Mouse (Mus musculus) MEL (cell line): ENCODE data around the gene Spag9. TPM values are rescaled to one million over a fixed set of nuclear protein-coding genes. Genes with fewer than 3 reads are reported as not detected.

Source experiments
- DNase-seq: peaks from one replicate; pipeline ENCODE4 v3.0.0; 2011; ENCODE audit warnings: low read depth, low spot score
- H3K27ac ChIP-seq: 2 replicates; pipeline ENCODE4 v1.5.1; 2012; ENCODE audit warnings: low read depth, mild to moderate bottlenecking, control low read depth, low read length, moderate library complexity; ENCODE audit not compliant: control insufficient read depth
- H3K27me3 ChIP-seq, 2 experiments: fragments of 150-350 bp in 1 of 2; sonication (generic) in 1 of 2; 2 replicates each; pipeline ENCODE4 v1.6.1; 2012; ENCODE audit warnings: low read length in 2 of 2, mild to moderate bottlenecking in 2 of 2, improper control_type of control experiment in 1 of 2, moderate library complexity in 1 of 2; ENCODE audit not compliant: insufficient read depth in 2 of 2, control insufficient read depth in 1 of 2
- H3K36me3 ChIP-seq, 2 experiments: 2 replicates each; pipeline ENCODE4 v1.6.1; 2012 to 2014; ENCODE audit warnings: low read length in 2 of 2, improper control_type of control experiment in 1 of 2, inconsistent platforms in 1 of 2, mild to moderate bottlenecking in 1 of 2; ENCODE audit not compliant: insufficient read depth in 2 of 2, control insufficient read depth in 1 of 2
- H3K4me1 ChIP-seq, 2 experiments: fragments of 150-350 bp in 1 of 2; sonication (generic) in 1 of 2; 2 replicates each; pipeline ENCODE4 v1.6.1; 2012; ENCODE audit warnings: low read length in 2 of 2, improper control_type of control experiment in 1 of 2, mild to moderate bottlenecking in 1 of 2; ENCODE audit not compliant: insufficient read depth in 2 of 2, control insufficient read depth in 1 of 2
- H3K4me3 ChIP-seq, 2 experiments: fragments of 150-350 bp in 1 of 2; sonication (generic) in 1 of 2; 2 replicates each; pipeline ENCODE4 v1.5.1; 2012; ENCODE audit warnings: low read depth in 2 of 2, low read length in 2 of 2, mild to moderate bottlenecking in 2 of 2, moderate library complexity in 2 of 2, control low read depth in 1 of 2, improper control_type of control experiment in 1 of 2; ENCODE audit not compliant: control insufficient read depth in 1 of 2, insufficient read depth in 1 of 2
- H3K79me2 ChIP-seq: 2 replicates; pipeline ENCODE4 v1.6.1; 2012; ENCODE audit warnings: mild to moderate bottlenecking, low read length, moderate library complexity; ENCODE audit not compliant: control insufficient read depth, poor library complexity, insufficient read depth
- H3K9ac ChIP-seq: 2 replicates; pipeline ENCODE4 v1.6.1; 2012; ENCODE audit warnings: low read depth, mild to moderate bottlenecking, control low read depth, low read length, moderate library complexity; ENCODE audit not compliant: control insufficient read depth, poor library complexity, severe bottlenecking
- H3K9me3 ChIP-seq: fragments of 150-350 bp; sonication (generic); replicated peaks from 2 replicates; pipeline ENCODE4 v1.6.1; 2012; ENCODE audit warnings: mild to moderate bottlenecking, low read length, improper control_type of control experiment, moderate library complexity; ENCODE audit not compliant: insufficient read depth
- BHLHE40 ChIP-seq: IDR thresholded peaks from 2 replicates; pipeline ENCODE4 v1.6.1; 2012; ENCODE audit warnings: low read depth, mild to moderate bottlenecking, inconsistent platforms, low read length, improper control_type of control experiment, borderline replicate concordance
- CHD1 ChIP-seq: IDR thresholded peaks from 2 replicates; pipeline ENCODE4 v1.6.1; 2012; ENCODE audit warnings: low read depth, mild to moderate bottlenecking, inconsistent platforms, low read length, improper control_type of control experiment
- E2F4 ChIP-seq: IDR thresholded peaks from 2 replicates; pipeline ENCODE4 v1.6.1; 2011; ENCODE audit warnings: low read depth, low read length, improper control_type of control experiment, borderline replicate concordance
- ELF1 ChIP-seq: IDR thresholded peaks from 2 replicates; pipeline ENCODE4 v1.6.1; 2014; ENCODE audit warnings: low read depth, mild to moderate bottlenecking, inconsistent platforms, low read length, improper control_type of control experiment, moderate library complexity
- ETS1 ChIP-seq: IDR thresholded peaks from 2 replicates; pipeline ENCODE4 v1.6.1; 2012; ENCODE audit warnings: low read depth, mild to moderate bottlenecking, inconsistent platforms, low read length, improper control_type of control experiment, moderate library complexity
- GABPA ChIP-seq: IDR thresholded peaks from 2 replicates; pipeline ENCODE4 v1.6.1; 2012; ENCODE audit warnings: low read depth, mild to moderate bottlenecking, inconsistent platforms, low read length, improper control_type of control experiment, moderate library complexity
- GATA1 ChIP-seq: IDR thresholded peaks from 2 replicates; pipeline ENCODE4 v1.6.1; 2011; ENCODE audit warnings: low read depth, low read length, improper control_type of control experiment
- KAT2A ChIP-seq: conservative IDR thresholded peaks from 2 replicates; pipeline ENCODE4 v1.6.1; 2012; ENCODE audit warnings: low read depth, low read length, improper control_type of control experiment, inconsistent platforms
- MAFK ChIP-seq: IDR thresholded peaks from 2 replicates; pipeline ENCODE4 v1.6.1; 2011; ENCODE audit warnings: low read depth, mild to moderate bottlenecking, low read length, improper control_type of control experiment, borderline replicate concordance
- MAX ChIP-seq: IDR thresholded peaks from 2 replicates; pipeline ENCODE4 v1.6.1; 2011; ENCODE audit warnings: low read length, improper control_type of control experiment
- MAZ ChIP-seq: IDR thresholded peaks from 2 replicates; pipeline ENCODE4 v1.6.1; 2012; ENCODE audit warnings: low read depth, mild to moderate bottlenecking, inconsistent platforms, low read length, improper control_type of control experiment
- MEF2A ChIP-seq: IDR thresholded peaks from 2 replicates; pipeline ENCODE4 v1.6.1; 2014; ENCODE audit warnings: low read depth, mild to moderate bottlenecking, inconsistent platforms, low read length, improper control_type of control experiment; ENCODE audit not compliant: poor library complexity, insufficient replicate concordance, severe bottlenecking; ENCODE audit errors: extremely low read depth
- MXI1 ChIP-seq: IDR thresholded peaks from 2 replicates; pipeline ENCODE4 v1.6.1; 2011; ENCODE audit warnings: mild to moderate bottlenecking, low read depth, low read length, improper control_type of control experiment
- NELFE ChIP-seq: IDR thresholded peaks from 2 replicates; pipeline ENCODE4 v1.6.1; 2011; ENCODE audit warnings: low read depth, low read length, improper control_type of control experiment
- POLR2A ChIP-seq, 2 experiments: IDR thresholded peaks; 2 replicates each; pipeline ENCODE4 v1.6.1; 2011 to 2012; ENCODE audit warnings: low read length in 2 of 2, mild to moderate bottlenecking in 2 of 2, control low read depth in 1 of 2, improper control_type of control experiment in 1 of 2, low read depth in 1 of 2, moderate library complexity in 1 of 2; ENCODE audit not compliant: control insufficient read depth in 1 of 2, insufficient read depth in 1 of 2, poor library complexity in 1 of 2
- POLR2AphosphoS5 ChIP-seq: IDR thresholded peaks from 2 replicates; pipeline ENCODE4 v1.6.1; 2012; ENCODE audit warnings: low read depth, borderline replicate concordance, mild to moderate bottlenecking, inconsistent platforms, low read length, moderate library complexity, mixed read lengths
- RAD21 ChIP-seq: IDR thresholded peaks from 2 replicates; pipeline ENCODE4 v1.6.1; 2011; ENCODE audit warnings: mild to moderate bottlenecking, low read depth, low read length, improper control_type of control experiment
- SIN3A ChIP-seq: IDR thresholded peaks from 2 replicates; pipeline ENCODE4 v1.6.1; 2012; ENCODE audit warnings: low read length, improper control_type of control experiment, inconsistent platforms
- UBTF ChIP-seq: IDR thresholded peaks from 2 replicates; pipeline ENCODE4 v1.6.1; 2012; ENCODE audit warnings: low read depth, mild to moderate bottlenecking, inconsistent platforms, low read length, improper control_type of control experiment, moderate library complexity, borderline replicate concordance; ENCODE audit not compliant: insufficient read depth
- USF1 ChIP-seq: IDR thresholded peaks from 2 replicates; pipeline ENCODE4 v1.6.1; 2014; ENCODE audit warnings: low read depth, mild to moderate bottlenecking, inconsistent platforms, low read length, improper control_type of control experiment, moderate library complexity
- USF2 ChIP-seq, 2 experiments: IDR thresholded peaks; 2 replicates each; pipeline ENCODE4 v1.6.1; 2011 to 2012; ENCODE audit warnings: improper control_type of control experiment in 2 of 2, low read length in 2 of 2, borderline replicate concordance in 1 of 2, inconsistent platforms in 1 of 2, low read depth in 1 of 2, mild to moderate bottlenecking in 1 of 2; ENCODE audit not compliant: insufficient read depth in 1 of 2
- ZC3H11A ChIP-seq: IDR thresholded peaks from 2 replicates; pipeline ENCODE4 v1.6.1; 2012; ENCODE audit warnings: low read depth, mild to moderate bottlenecking, inconsistent platforms, low read length, improper control_type of control experiment
- ZKSCAN1 ChIP-seq: IDR thresholded peaks from 2 replicates; pipeline ENCODE4 v1.6.1; 2012; ENCODE audit warnings: low read depth, mild to moderate bottlenecking, inconsistent platforms, low read length, improper control_type of control experiment, moderate library complexity
- polyA plus RNA-seq, 2 experiments: library from polyadenylated mRNA; stranded (reverse) in 1 of 2; unstranded in 1 of 2; fragments of >175 nt in 1 of 2; fragments of >200 nt in 1 of 2; gene quantifications; 2 replicates each; pipeline versions ENCODE4 v1.2.1 to v1.2.4; 2012; ENCODE audit warnings: low replicate concordance in 2 of 2, low read depth in 1 of 2; ENCODE audit not compliant: insufficient read length in 2 of 2, insufficient read depth in 1 of 2, missing spikeins in 1 of 2
- total RNA-seq: library from RNA; depleted of rRNA; stranded (reverse); fragments of 300-350 nt; gene quantifications from 2 replicates; pipeline ENCODE4 v1.2.3, GENCODE M21; 2012

Spag9 gene
- total and polyA plus RNA-seq, 3 experiments: 18.9 to 279 (median 20.6) TPM

DNA sequence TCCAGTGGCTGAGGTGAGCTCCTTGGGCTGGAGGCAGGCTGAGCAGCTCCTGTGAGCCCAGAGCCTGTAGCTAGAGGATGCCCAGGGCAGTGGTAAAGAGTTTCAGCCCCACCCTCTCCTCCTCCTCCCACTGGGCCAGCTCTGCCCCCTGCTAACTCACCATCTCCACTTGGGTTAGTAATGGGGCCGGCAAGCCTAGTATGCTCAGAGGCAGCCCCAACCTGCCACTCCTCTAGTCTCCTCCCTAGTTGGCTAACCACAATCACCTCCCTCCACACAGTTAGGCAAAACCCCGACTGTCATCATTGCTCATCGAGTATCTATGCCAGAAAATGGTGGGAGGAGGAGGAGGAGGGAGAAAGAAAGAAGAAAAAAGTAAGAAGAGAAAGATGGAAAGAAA lies 145.7 kb downstream of the Spag9 start:
- Histone ChIP-seq H3K9ac (no peak overlapping the region), H3K27ac (no peak overlapping the region), H3K27me3 (peaks cover 10 to 15% of the 10 kb centered on the region in 2 experiments), H3K4me1 (no peaks in the 10 kb centered on the region), H3K79me2 (no peaks in the 10 kb centered on the region), H3K4me3 (no peak overlapping the region), H3K36me3 (no peaks in the 10 kb centered on the region), H3K9me3 (no peaks in the 10 kb centered on the region)
- TF ChIP-seq USF2 (IDR thresholded peaks at IDR 0.05; ENCODE audit: borderline replicate concordance in 1 of 2, insufficient read depth in 1 of 2, low read depth in 1 of 2, low read length in 2 of 2) (no peak), MAX (no peak), MEF2A (no peak), RAD21 (no peak), KAT2A (no peak), E2F4 (no peak)
- peak; percentile 25 for DNase-seq

DNA sequence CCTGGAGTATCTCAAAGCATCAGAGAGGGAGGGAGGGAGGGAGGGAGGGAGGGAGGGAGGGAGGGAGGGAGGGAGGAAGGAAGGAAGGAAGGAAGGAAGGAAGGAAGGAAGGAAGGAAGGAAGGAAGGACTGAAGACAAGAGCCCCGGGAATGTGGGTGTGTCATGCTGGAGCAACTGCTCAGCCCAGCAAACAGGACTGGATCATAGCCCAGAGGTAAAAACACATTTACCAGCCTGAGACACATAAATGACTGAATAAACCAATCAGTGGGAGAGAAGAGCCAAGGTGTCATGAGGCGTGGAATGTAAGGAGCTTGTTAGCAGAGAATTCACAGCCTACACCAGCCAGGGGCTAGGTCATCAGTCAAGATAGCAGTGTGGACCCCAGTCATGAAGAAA lies 147.4 kb downstream of the Spag9 start:
- Histone ChIP-seq H3K4me1 (no peaks in the 10 kb centered on the region), H3K9me3 (no peaks in the 10 kb centered on the region), H3K79me2 (no peaks in the 10 kb centered on the region), H3K27me3 (peaks cover 10 to 15% of the 10 kb centered on the region in 2 experiments), H3K27ac (no peak overlapping the region), H3K36me3 (no peaks in the 10 kb centered on the region), H3K4me3 (no peak overlapping the region), H3K9ac (no peak overlapping the region)
- TF ChIP-seq CHD1: no peak
- TF ChIP-seq ELF1: no peak
- no peak for TF ChIP-seq SIN3A
- TF ChIP-seq MAFK: no peak
- TF ChIP-seq USF1: no peak
- TF ChIP-seq ZC3H11A: no peak
- no peak for TF ChIP-seq POLR2A (IDR thresholded peaks at IDR 0.05; ENCODE audit: control insufficient read depth in 1 of 2, insufficient read depth in 1 of 2, low read depth in 1 of 2, low read length in 2 of 2, poor library complexity in 1 of 2)
- TF ChIP-seq POLR2AphosphoS5: no peak
- TF ChIP-seq UBTF: no peak
- TF ChIP-seq GATA1: no peak
- TF ChIP-seq NELFE: no peak
- TF ChIP-seq MAZ: no peak
- no peak for TF ChIP-seq ZKSCAN1
- no peak for TF ChIP-seq MXI1
- TF ChIP-seq ETS1: no peak
- no peak for TF ChIP-seq GABPA
- TF ChIP-seq BHLHE40: no peak
- DNase-seq: no peak
